Mouse (Mus musculus) megakaryocyte, embryonic 14.5 days (primary cell): ENCODE data around the gene Proz. TPM values are rescaled to one million over a fixed set of nuclear protein-coding genes. Genes with fewer than 3 reads are reported as not detected.

Experiments
- H3K27me3 ChIP-seq: replicated peaks from 2 replicates; pipeline ENCODE3; 2012; ENCODE audit warnings: inconsistent platforms
- H3K36me3 ChIP-seq: replicated peaks from 2 replicates; pipeline ENCODE3; 2012; ENCODE audit warnings: low read length, inconsistent platforms, mixed read lengths
- H3K4me1 ChIP-seq: 2 replicates; pipeline ENCODE4 v1.6.1; 2012; ENCODE audit warnings: inconsistent platforms
- H3K4me3 ChIP-seq: replicated peaks from 2 replicates; pipeline ENCODE3; 2012; ENCODE audit warnings: moderate library complexity, mild to moderate bottlenecking, inconsistent platforms
- H3K9me3 ChIP-seq: 2 replicates; pipeline ENCODE4 v1.6.1; 2012; ENCODE audit warnings: inconsistent platforms
- FLI1 ChIP-seq: IDR thresholded peaks from 2 replicates; pipeline ENCODE4 v1.6.1; 2012; ENCODE audit warnings: low read length, inconsistent platforms, mixed read lengths
- GATA1 ChIP-seq: IDR thresholded peaks from 3 replicates; pipeline ENCODE4 v1.6.1; 2012; ENCODE audit warnings: mixed read lengths, low read length, inconsistent platforms, borderline replicate concordance
- polyA plus RNA-seq: library from polyadenylated mRNA; stranded (reverse); fragments of >175 nt; gene quantifications from 2 replicates; pipeline ENCODE4 v1.2.3, GENCODE M21; 2012; ENCODE audit warnings: low replicate concordance; ENCODE audit not compliant: insufficient read depth

Proz gene
- polyA plus RNA-seq, 1 experiment, result 0.08 TPM

DNA sequence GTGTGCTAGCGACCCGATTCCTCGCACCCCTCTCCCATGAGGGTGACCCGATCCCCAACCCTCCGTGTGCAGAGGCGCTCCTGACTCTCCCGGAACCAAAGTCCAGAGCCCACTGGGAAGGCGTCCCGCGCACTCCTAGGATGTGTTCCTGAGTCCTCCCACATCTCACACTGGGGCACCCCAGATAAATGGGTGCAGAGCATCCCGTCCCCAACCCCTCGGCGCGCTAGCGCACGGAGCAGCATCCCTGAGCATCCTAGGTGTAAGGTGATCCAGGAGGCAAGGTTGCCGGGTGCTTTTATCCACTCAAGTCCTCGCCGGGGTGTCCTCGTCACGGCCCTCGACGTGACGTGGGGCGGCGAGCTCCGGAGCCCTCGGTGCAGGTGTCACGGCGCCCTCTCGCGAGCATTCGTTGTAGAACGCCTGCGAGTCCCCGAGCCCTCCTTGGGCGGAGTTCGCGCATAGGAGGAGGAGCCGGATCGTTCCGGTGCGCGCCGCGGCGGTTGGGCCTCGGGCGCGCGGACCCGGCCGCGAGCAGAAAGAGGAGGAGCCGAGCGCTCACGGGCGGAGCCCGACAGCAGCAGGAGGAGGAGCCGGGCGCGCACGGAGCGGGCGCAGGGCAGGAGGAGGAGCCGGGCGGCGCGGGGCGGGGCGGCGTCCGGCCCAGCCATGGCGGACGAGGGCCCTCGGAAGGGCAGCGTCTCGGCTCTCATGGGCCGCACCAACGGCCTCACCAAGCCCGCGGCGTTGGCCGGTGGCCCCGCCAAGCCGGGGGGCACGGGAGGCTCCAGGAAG, 44.6 kb downstream of the Proz start, which contains the start of the genes Pcid2 and Cul4a:
Gene Pcid2 (minus strand): TSS at position 373 of the 795 bp plus-strand sequence.
Gene Cul4a (plus strand): TSS at position 535 of the 795 bp plus-strand sequence.
- H3K36me3 ChIP-seq, result peaks cover 30% of the 10 kb centered on the region
- peaks cover 62% of the 10 kb centered on the region for H3K4me1 ChIP-seq
- no peak; the same call in 1 of the 2 replicates for TF ChIP-seq FLI1
- TF ChIP-seq GATA1, result no peak

DNA sequence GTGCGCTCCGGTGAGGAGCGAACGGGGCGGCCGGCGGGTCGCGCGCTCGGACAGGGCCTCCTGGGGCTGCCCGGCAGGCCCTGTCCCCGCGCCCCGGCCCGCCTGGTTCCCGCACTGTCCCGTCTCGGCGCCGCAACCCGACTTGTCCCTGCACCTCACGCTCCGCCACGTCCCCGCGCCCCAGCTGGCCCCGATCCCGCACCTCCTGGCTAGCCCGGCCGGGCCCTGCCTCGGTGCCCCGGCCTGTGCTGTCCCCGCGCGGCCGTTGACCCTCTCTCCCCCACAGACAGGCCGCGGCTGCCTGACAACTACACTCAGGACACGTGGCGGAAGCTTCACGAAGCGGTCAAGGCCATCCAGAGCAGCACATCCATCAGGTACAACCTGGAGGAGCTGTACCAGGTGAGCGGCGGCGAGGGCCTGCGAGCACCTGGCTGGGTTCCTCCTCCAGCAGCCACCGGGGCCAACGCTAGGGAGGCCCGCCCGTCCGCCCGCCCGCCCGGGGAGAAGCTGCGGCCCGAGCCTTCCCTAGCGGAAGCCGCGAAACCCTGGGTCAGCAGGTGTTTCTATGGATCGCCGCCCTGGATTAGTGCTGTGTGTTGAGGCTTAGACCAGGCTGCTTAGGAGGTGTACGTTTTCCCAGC, 45.3 kb downstream of the Proz start:
- Histone ChIP-seq H3K27me3 (no peaks in the 10 kb centered on the region), H3K4me1 (peaks cover 65% of the 10 kb centered on the region), H3K9me3 (no peaks in the 10 kb centered on the region), H3K4me3 (peak overlapping the region; percentile 99), H3K36me3 (peaks cover 29% of the 10 kb centered on the region)
- TF ChIP-seq FLI1 (no peak), GATA1 (no peak)

More for the DNA sequence above, 44.6 kb downstream of the Proz start, which contains the start of the genes Pcid2 and Cul4a:
- no peaks in the 10 kb centered on the region for H3K27me3 ChIP-seq
- no peaks in the 10 kb centered on the region for H3K9me3 ChIP-seq
- H3K4me3 ChIP-seq, result peak within 1 kb of the TSS; percentile 99

DNA sequence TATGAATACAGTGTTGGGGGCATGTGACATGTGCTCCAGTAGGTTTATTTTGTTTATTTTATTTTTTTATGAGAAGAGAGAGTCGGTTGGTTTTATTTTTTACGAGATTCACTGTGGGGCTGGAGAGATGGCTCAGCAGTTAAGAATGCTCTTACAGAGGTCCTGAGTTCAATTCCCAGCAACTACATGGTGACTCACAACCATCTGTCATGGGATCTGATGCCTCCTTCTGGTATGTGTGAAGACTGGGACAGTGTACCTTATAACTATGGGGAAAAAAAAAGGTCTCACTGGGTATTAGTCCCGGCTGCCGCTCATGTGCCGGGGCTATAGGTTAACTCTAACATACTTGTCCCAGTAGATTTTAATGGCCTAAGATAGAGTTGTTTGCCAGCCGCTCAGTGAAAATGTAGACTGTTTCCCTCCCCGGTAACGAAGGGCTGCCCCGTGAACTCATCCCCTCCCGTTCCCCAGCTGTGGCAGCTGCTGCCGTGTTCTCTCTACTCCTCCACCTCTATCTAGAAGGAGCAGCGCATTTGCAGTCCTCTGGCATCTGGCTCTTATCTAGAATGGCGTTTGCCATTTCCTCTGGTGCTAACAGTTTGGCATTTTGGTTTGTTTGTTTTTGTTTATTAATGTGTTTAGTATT, 47.4 kb downstream of the Proz start:
- Histone ChIP-seq H3K36me3 (peaks cover 37% of the 10 kb centered on the region), H3K4me3 (no peak overlapping the region), H3K9me3 (no peaks in the 10 kb centered on the region), H3K27me3 (no peaks in the 10 kb centered on the region), H3K4me1 (peaks cover 77% of the 10 kb centered on the region)
- TF ChIP-seq FLI1 (no peak), GATA1 (no peak)

DNA sequence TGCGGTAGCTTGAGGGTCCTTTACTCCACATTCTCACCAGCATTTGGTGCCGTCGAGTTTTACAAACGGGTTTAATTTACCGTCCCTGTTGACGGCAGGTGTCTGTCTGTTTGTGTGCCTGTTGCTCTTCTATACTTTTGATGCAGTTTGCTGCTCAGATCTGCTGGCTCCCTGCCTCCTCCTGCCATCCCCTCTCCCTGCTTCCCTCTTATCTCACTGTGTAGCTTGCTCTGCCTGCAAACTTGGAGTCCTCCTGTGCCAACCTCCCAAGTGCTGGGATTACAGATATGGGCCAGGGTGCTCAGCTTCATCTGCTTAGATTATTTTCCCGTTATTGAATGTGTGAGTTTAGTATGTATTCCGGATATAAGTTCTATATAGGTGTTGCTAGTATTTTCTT, 48.3 kb downstream of the Proz start:
- Histone ChIP-seq H3K27me3 (no peaks in the 10 kb centered on the region), H3K4me3 (no peak overlapping the region), H3K4me1 (peaks cover 71% of the 10 kb centered on the region), H3K36me3 (peaks cover 45% of the 10 kb centered on the region), H3K9me3 (no peaks in the 10 kb centered on the region)
- TF ChIP-seq FLI1 (no peak), GATA1 (no peak)

DNA sequence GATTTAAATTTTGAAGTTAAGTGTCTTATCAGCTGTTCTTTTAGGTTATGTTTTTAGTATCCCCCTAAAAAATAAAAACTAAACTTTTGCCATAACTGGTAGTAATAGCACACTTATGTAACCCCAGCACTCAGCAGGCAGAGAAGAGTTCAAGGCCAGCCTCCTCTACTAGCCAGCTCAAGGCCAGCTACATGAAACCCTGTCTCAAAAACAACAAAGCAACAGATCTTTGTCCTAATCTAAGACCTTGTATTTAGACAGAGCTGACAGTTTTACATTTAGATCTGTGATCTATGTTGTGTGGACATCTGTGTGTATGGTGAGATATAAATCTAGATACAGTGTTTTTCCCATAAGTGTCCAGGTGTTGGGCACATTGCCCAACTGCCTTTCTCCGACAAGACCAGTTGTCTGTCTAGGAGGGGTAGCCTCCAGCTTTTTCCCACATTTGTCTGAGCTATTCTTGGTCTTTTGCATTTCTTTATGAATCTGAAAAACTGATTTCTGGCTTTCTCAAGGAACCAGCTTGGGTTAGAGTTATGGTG, 48.8 kb downstream of the Proz start:
- no peak overlapping the region for H3K4me3 ChIP-seq
- no peaks in the 10 kb centered on the region for H3K27me3 ChIP-seq
- no peaks in the 10 kb centered on the region for H3K9me3 ChIP-seq
- H3K36me3 ChIP-seq, result peaks cover 49% of the 10 kb centered on the region
- TF ChIP-seq FLI1 (no peak), GATA1 (no peak)
- peaks cover 66% of the 10 kb centered on the region for H3K4me1 ChIP-seq

DNA sequence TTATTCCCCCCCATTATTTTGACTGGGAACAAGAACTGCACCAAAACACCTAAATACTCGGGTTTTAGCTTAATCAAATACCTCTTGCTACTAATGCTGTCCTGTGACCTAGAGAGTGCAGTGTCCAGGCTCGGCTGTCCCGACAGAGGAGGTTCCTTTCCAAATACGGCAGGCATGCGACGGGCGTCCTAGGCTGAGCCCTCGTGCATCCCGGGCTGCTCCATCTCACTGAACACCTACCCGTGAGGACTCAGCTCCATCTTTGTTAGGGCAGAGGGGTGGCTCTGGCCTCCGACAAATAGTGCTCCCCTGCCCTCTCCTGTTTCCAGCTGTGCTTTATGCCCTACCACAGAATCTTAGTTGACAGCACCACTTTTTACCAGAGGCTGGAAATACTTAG, 51.2 kb downstream of the Proz start:
- TF ChIP-seq FLI1 (no peak), GATA1 (no peak)
- H3K4me3 ChIP-seq, result no peak overlapping the region
- peaks cover 49% of the 10 kb centered on the region for H3K4me1 ChIP-seq
- no peaks in the 10 kb centered on the region for H3K27me3 ChIP-seq
- H3K9me3 ChIP-seq, result no peaks in the 10 kb centered on the region
- peaks cover 64% of the 10 kb centered on the region for H3K36me3 ChIP-seq

DNA sequence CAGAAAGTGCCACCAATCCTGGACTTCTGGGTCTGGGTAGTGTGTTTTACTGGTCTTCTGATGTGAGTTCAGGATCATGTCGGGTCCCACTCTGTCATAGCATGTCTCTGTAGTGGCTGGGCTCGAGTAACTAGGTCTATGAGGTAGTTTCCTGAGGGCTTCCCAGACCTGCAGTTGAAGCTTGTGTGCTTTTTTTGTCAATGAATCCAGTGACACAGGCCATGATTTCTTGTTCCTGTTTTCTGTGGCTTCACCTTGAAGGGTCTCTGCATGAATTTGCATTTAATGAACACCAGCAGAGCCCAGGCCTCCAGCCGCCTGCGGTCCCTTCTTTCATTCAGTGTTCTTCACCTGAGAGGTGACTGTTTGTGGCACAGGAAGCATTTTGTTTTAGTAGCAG, 52.5 kb downstream of the Proz start:
- H3K36me3 ChIP-seq, result peaks cover 69% of the 10 kb centered on the region
- no peaks in the 10 kb centered on the region for H3K27me3 ChIP-seq
- no peak overlapping the region for H3K4me3 ChIP-seq
- no peaks in the 10 kb centered on the region for H3K9me3 ChIP-seq
- TF ChIP-seq GATA1 (no peak), FLI1 (no peak)
- H3K4me1 ChIP-seq, result peaks cover 46% of the 10 kb centered on the region

DNA sequence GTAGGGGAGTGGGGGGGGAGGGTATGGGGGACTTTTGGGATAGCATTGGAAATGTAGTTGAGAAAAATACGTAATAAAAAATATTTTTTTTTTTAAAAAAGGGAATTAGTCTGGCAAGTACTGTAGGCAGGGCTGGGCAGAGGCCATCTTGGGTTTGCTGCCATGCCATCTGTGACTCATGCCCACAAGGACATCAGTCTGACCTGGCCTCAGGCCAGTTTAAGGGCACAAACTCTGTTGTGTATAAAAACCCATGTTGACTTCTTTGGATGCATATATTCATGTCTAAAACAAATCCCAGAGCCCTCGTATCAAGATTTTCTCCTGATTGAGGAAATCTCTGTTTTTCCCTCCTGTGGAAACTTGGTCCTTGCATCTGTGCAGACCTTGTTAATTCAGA, 56.4 kb downstream of the Proz start:
- H3K36me3 ChIP-seq, result peaks cover 83% of the 10 kb centered on the region
- no peaks in the 10 kb centered on the region for H3K9me3 ChIP-seq
- peaks cover 48% of the 10 kb centered on the region for H3K4me1 ChIP-seq
- no peak for TF ChIP-seq GATA1
- no peak for TF ChIP-seq FLI1
- no peaks in the 10 kb centered on the region for H3K27me3 ChIP-seq
- no peak overlapping the region for H3K4me3 ChIP-seq

DNA sequence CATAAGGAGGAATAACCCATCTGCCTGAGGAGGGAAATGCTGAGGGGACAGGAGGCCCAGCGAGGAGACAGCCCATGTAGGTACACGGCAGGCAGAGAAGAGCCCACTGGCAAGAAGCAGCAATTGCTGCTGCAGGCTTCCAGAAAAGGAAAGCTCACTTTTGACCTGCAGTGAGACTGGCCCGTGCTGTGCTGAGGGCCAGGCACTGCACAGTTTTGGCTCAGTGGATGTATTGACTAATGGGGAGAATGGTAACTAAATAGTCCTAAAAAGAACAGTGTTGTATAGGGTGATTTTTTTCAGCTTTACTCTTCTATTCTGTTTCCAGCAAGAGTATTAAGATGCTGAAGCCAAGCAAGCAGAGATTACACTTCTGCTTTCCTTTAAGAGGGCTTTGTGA, 57.8 kb downstream of the Proz start:
- no peak overlapping the region for H3K4me3 ChIP-seq
- no peaks in the 10 kb centered on the region for H3K27me3 ChIP-seq
- H3K36me3 ChIP-seq, result peaks cover 80% of the 10 kb centered on the region
- peaks cover 52% of the 10 kb centered on the region for H3K4me1 ChIP-seq
- H3K9me3 ChIP-seq, result no peaks in the 10 kb centered on the region
- no peak for TF ChIP-seq FLI1
- TF ChIP-seq GATA1, result no peak
